In genomic region chr1:71755435-71755834, GRCm38 (mm10) we compare ENCODE assay signal across 15 mouse cellular contexts.
"Had no signal": no experiment of that assay in that cellular context is flagged by ENCODE, and none has a peak within 500 bp of the region (broad histone marks: within the 10 kb centered on the region; RNA-seq: fewer than 3 reads in every experiment).

No protein-coding gene starts in this region.

- DNase-seq: kidney, adult 18-20 months; kidney, postnatal 10 days; lung, adult 2 months; lung, postnatal 10 days; lung, postnatal 4 days; midbrain, embryonic 14.5 days; retina, postnatal 1 day; right cerebral cortex, postnatal 4 days; spleen, adult 18-20 months; thymus, adult 2 months; thymus, postnatal 36 days had no signal

- H3K9ac ChIP-seq: limb, embryonic 15.5 days; liver, embryonic 14.5 days; neural tube, embryonic 13.5 days had no signal

- H3K4me3 ChIP-seq: limb, embryonic 15.5 days; midbrain, embryonic 10.5 days; neural tube, embryonic 13.5 days had no signal

- H3K4me2 ChIP-seq: limb, embryonic 15.5 days; neural tube, embryonic 13.5 days had no signal

- H3K4me1 ChIP-seq: limb, embryonic 15.5 days; neural tube, embryonic 13.5 days had no signal

- H3K36me3 ChIP-seq: limb, embryonic 15.5 days; midbrain, embryonic 10.5 days; neural tube, embryonic 13.5 days had no signal

- H3K27me3 ChIP-seq: limb, embryonic 15.5 days; neural tube, embryonic 13.5 days had no signal

- H3K27ac ChIP-seq: limb, embryonic 15.5 days; liver, embryonic 14.5 days; midbrain, embryonic 10.5 days; neural tube, embryonic 13.5 days had no signal

- H3K9me3 ChIP-seq: limb, embryonic 15.5 days; midbrain, embryonic 10.5 days had no signal
